Mouse (Mus musculus): ENCODE results near the gene Ctnna2. TPM values are rescaled to one million over a fixed set of nuclear protein-coding genes. Genes with fewer than 3 reads are reported as not detected.

Ctnna2 gene
- polyA plus RNA-seq, 1 experiment from 2014 or later, result not detected

DNA sequence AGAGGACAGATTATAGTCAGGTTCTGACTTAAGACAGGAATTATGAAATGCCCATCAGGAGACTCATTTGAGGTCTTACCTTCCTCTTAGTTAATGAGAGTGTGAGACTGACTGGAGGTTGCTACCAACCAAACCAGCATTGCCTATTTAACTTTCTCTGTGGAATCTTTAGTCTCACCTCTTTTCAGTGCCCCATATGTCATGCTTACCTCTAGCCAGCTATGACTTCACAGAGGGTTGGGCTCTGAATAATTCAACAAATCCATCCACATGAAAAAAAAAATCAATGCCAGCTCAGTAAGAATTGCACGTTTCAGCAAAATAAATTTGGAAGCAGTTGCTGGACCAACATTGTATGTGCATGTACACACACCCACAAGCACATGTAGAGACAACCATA, 562.5 kb downstream of the Ctnna2 start:
- no peak overlapping the region for H3K9ac ChIP-seq (replicated peaks)
- H3K4me1 ChIP-seq (ENCODE audit: insufficient read depth), result no peaks in the 10 kb centered on the region
- DNase-seq (no peak), ATAC-seq (no peak)
- H3K27ac ChIP-seq (ENCODE audit: low read depth), result no peak overlapping the region
- no peak overlapping the region for H3K4me3 ChIP-seq (ENCODE audit: low read depth, low read length)
- 74% methylated on average over 1 of the region's 1 CpGs for WGBS (ENCODE audit: insufficient replicate concordance)
- no peaks in the 10 kb centered on the region for H3K9me3 ChIP-seq (ENCODE audit: low read length)
- TF ChIP-seq CTCF (IDR thresholded peaks at IDR 0.05; ENCODE audit: low read depth) (no peak), EP300 (IDR thresholded peaks at IDR 0.05; ENCODE audit: low read depth) (no peak)
- no peaks in the 10 kb centered on the region for H3K27me3 ChIP-seq (ENCODE audit: insufficient read depth, low read length)
- H3K36me3 ChIP-seq (replicated peaks; ENCODE audit: insufficient read depth, low read length), result no peaks in the 10 kb centered on the region
- H3K4me2 ChIP-seq (ENCODE audit: low read depth, low read length), result no peak overlapping the region

DNA sequence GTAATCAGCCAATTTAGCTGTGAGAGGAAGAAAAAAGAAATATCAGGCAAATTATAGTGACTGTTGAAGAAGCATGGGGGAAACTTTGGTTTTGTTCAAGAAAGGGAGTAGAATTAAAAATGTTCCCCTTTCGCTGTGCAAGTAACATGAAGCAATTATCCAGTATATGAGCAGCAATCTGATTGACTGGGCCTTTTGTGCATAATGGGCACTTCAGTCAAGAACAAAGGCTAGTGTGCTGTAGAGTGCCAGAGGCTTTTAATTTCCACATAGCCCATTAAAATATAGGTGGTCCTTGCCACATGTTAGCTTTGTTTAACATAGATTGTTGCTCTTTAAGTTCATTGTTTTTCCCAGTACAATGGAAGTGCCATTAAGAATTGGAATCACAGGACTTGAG, 566.0 kb downstream of the Ctnna2 start:
- no peaks in the 10 kb centered on the region for H3K9me3 ChIP-seq (ENCODE audit: low read length)
- H3K36me3 ChIP-seq (replicated peaks; ENCODE audit: insufficient read depth, low read length), result no peaks in the 10 kb centered on the region
- no peak overlapping the region for H3K4me2 ChIP-seq (ENCODE audit: low read depth, low read length)
- H3K9ac ChIP-seq (replicated peaks), result no peak overlapping the region
- TF ChIP-seq CTCF (IDR thresholded peaks at IDR 0.05; ENCODE audit: low read depth) (no peak), EP300 (IDR thresholded peaks at IDR 0.05; ENCODE audit: low read depth) (no peak)
- no peak overlapping the region for H3K27ac ChIP-seq (ENCODE audit: low read depth)
- ATAC-seq, result no peak
- H3K4me3 ChIP-seq (ENCODE audit: low read depth, low read length), result no peak overlapping the region
- WGBS (ENCODE audit: insufficient replicate concordance), result 85% methylated on average over 1 of the region's 1 CpGs
- H3K4me1 ChIP-seq (ENCODE audit: insufficient read depth), result no peaks in the 10 kb centered on the region
- H3K27me3 ChIP-seq (ENCODE audit: insufficient read depth, low read length), result no peaks in the 10 kb centered on the region
- DNase-seq, result no peak

DNA sequence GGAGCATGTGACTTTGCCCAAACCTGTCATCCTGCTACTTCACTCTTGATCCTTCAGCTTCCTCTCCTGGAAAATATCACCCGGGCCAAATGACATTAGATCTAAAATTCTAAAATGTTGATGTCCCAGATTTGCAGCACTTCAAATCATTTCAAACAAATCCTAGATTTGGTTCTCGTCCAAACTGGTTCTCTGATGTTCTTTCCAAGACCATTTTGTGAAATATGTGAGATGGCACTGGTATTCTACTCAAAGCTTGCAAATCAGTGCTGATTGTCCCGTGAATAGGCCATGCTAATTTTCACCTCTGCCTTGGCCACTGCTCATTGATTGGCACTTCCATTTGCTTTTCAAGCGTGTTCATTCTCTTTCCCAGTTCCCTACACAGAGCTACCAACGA, 571.0 kb downstream of the Ctnna2 start:
- Histone ChIP-seq H3K4me3 (ENCODE audit: low read depth, low read length) (no peak overlapping the region), H3K4me2 (ENCODE audit: low read depth, low read length) (no peak overlapping the region), H3K27me3 (ENCODE audit: insufficient read depth, low read length) (no peaks in the 10 kb centered on the region), H3K4me1 (ENCODE audit: insufficient read depth) (no peaks in the 10 kb centered on the region), H3K9ac (replicated peaks) (no peak overlapping the region), H3K9me3 (ENCODE audit: low read length) (no peaks in the 10 kb centered on the region), H3K36me3 (replicated peaks; ENCODE audit: insufficient read depth, low read length) (no peaks in the 10 kb centered on the region), H3K27ac (ENCODE audit: low read depth) (no peak overlapping the region)
- DNase-seq (no peak), ATAC-seq (no peak)
- no peak for TF ChIP-seq CTCF (IDR thresholded peaks at IDR 0.05; ENCODE audit: low read depth)
- no peak for TF ChIP-seq EP300 (IDR thresholded peaks at IDR 0.05; ENCODE audit: low read depth)
- 51% methylated on average over 5 of the region's 5 CpGs for WGBS (ENCODE audit: insufficient replicate concordance)

DNA sequence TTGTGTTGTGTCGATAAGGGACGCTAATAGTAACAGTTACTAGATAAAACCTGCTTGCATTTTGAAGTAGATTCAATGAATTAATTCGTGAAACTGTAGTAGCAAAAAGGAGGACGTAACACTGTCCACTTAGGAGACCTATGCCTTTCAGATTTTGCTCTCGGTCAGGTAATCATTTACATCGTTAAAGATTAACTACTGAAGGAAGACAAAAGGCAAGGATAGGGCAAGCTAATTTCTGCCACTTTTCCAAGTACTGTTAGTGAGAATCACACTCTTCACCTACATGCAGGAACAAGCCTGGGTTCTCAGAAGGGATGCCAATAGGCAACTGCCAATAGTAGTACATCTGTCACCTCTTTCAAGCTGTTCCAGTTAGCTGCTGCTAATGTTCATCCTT, 578.7 kb downstream of the Ctnna2 start:
- H3K4me3 ChIP-seq (ENCODE audit: low read depth, low read length), result no peak overlapping the region
- ATAC-seq (no peak), DNase-seq (no peak)
- H3K4me1 ChIP-seq (ENCODE audit: insufficient read depth), result no peaks in the 10 kb centered on the region
- no peak overlapping the region for H3K4me2 ChIP-seq (ENCODE audit: low read depth, low read length)
- no peak overlapping the region for H3K9ac ChIP-seq (replicated peaks)
- no peaks in the 10 kb centered on the region for H3K27me3 ChIP-seq (ENCODE audit: insufficient read depth, low read length)
- H3K36me3 ChIP-seq (replicated peaks; ENCODE audit: insufficient read depth, low read length), result no peaks in the 10 kb centered on the region
- no peak for TF ChIP-seq EP300 (IDR thresholded peaks at IDR 0.05; ENCODE audit: low read depth)
- no peak for TF ChIP-seq CTCF (IDR thresholded peaks at IDR 0.05; ENCODE audit: low read depth)
- WGBS (ENCODE audit: insufficient replicate concordance), result 68% methylated on average over 6 of the region's 6 CpGs
- no peaks in the 10 kb centered on the region for H3K9me3 ChIP-seq (ENCODE audit: low read length)
- H3K27ac ChIP-seq (ENCODE audit: low read depth), result no peak overlapping the region

DNA sequence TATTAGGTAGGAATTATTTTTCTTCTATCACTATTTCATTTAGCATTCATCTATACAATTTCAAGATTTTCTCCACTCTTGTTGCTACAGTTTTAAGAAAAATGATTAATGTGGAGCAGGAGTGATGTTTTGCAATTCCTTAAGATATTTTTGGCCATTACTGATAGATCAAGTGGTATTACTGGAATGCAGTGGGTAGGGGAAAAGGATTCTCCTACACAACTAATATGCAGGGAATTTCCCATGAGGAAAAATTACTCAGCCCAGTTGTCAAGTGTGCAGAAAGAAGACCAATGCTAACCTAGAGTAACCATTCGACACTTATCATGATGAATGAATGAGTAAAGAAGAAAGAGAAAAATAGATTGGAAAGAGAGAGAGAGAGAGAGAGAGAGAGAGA, 587.8 kb downstream of the Ctnna2 start:
- no peak overlapping the region for H3K4me2 ChIP-seq (ENCODE audit: low read depth, low read length)
- ATAC-seq, result no peak
- H3K9me3 ChIP-seq (ENCODE audit: low read length), result no peaks in the 10 kb centered on the region
- no peaks in the 10 kb centered on the region for H3K4me1 ChIP-seq (ENCODE audit: insufficient read depth)
- 71% methylated on average over 1 of the region's 1 CpGs for WGBS (ENCODE audit: insufficient replicate concordance)
- H3K9ac ChIP-seq (replicated peaks), result no peak overlapping the region
- H3K27me3 ChIP-seq (ENCODE audit: insufficient read depth, low read length), result no peaks in the 10 kb centered on the region
- H3K4me3 ChIP-seq (ENCODE audit: low read depth, low read length), result no peak overlapping the region
- H3K27ac ChIP-seq (ENCODE audit: low read depth), result no peak overlapping the region
- no peak for DNase-seq
- no peaks in the 10 kb centered on the region for H3K36me3 ChIP-seq (replicated peaks; ENCODE audit: insufficient read depth, low read length)
- no peak for TF ChIP-seq CTCF (IDR thresholded peaks at IDR 0.05; ENCODE audit: low read depth)
- no peak for TF ChIP-seq EP300 (IDR thresholded peaks at IDR 0.05; ENCODE audit: low read depth)

DNA sequence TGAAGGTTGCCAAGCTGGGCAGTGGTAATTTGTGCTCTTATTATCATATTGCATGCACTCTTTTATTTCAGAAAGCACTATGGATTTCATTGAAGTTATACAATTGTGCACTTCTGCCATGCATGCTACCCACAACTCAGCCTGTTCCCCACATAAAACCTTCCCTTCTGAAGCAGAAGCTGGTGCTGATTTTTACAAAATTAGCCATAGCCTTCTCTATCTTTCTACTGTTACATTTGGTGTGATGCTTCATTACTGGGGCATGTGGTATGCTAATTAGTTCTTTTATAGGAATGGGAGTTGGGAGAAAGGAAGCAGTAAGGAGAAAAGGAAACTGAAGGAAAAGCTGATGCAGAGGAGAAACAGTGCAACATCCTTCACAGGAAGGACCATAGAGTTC, 598.2 kb downstream of the Ctnna2 start:
- TF ChIP-seq CTCF (IDR thresholded peaks at IDR 0.05; ENCODE audit: low read depth), result no peak
- no peak for TF ChIP-seq EP300 (IDR thresholded peaks at IDR 0.05; ENCODE audit: low read depth)
- Histone ChIP-seq H3K4me1 (ENCODE audit: insufficient read depth) (no peaks in the 10 kb centered on the region), H3K27ac (ENCODE audit: low read depth) (no peak overlapping the region), H3K9me3 (ENCODE audit: low read length) (no peaks in the 10 kb centered on the region), H3K9ac (replicated peaks) (no peak overlapping the region), H3K4me2 (ENCODE audit: low read depth, low read length) (no peak overlapping the region), H3K36me3 (replicated peaks; ENCODE audit: insufficient read depth, low read length) (no peaks in the 10 kb centered on the region), H3K27me3 (ENCODE audit: insufficient read depth, low read length) (no peaks in the 10 kb centered on the region), H3K4me3 (ENCODE audit: low read depth, low read length) (no peak overlapping the region)
- ATAC-seq (no peak), DNase-seq (no peak)

DNA sequence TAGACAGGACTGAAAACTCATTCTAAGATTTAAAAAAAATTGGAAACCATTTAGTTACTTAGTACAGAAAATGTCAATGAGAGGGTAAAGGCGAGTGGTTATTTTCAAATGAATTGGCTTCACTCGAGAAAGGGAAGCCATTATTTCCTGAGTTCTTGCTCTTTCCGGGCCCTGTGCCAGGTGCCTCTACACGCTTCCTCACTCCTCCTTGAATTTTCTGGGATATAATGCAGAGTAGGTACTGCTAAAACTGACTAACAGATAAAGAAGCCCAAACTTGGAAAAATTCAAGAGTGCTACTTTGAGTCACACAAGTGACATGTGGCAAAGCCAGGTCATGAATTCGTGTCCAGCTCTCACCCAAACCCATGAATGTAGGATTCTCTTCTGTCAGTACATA, 606.4 kb downstream of the Ctnna2 start:
- ATAC-seq, result no peak
- 59% methylated on average over 5 of the region's 5 CpGs for WGBS (ENCODE audit: insufficient replicate concordance)
- no peak for TF ChIP-seq EP300 (IDR thresholded peaks at IDR 0.05; ENCODE audit: low read depth)
- TF ChIP-seq CTCF (IDR thresholded peaks at IDR 0.05; ENCODE audit: low read depth), result no peak

More for the DNA sequence above, 606.4 kb downstream of the Ctnna2 start:
- H3K27me3 ChIP-seq (ENCODE audit: insufficient read depth, low read length), result no peaks in the 10 kb centered on the region
- H3K27ac ChIP-seq (ENCODE audit: low read depth), result no peak overlapping the region
- no peak for DNase-seq
- H3K9me3 ChIP-seq (ENCODE audit: low read length), result no peaks in the 10 kb centered on the region
- no peak overlapping the region for H3K4me3 ChIP-seq (ENCODE audit: low read depth, low read length)
- no peak overlapping the region for H3K4me2 ChIP-seq (ENCODE audit: low read depth, low read length)
- no peak overlapping the region for H3K9ac ChIP-seq (replicated peaks)
- H3K36me3 ChIP-seq (replicated peaks; ENCODE audit: insufficient read depth, low read length), result no peaks in the 10 kb centered on the region
- no peaks in the 10 kb centered on the region for H3K4me1 ChIP-seq (ENCODE audit: insufficient read depth)

All from liver, postnatal 0 days (tissue).